Mouse (Mus musculus): ENCODE measurements around the gene Inf2.
A peak's percentile ranks its signal among the peaks of the same experiment; 100 is the strongest.

The Inf2 gene

GRCm38 (mm10) chr12:112625700-112626099 lies 37.1 kb downstream of the Inf2 start:
- no peak for DNase-seq (ENCODE audit: low spot score in 2 of 2)

- DNase-seq (ENCODE audit: low spot score in 2 of 2): no peak
Observed at GRCm38 (mm10) chr12:112626455-112626854, 37.9 kb downstream of the Inf2 start.

DNA sequence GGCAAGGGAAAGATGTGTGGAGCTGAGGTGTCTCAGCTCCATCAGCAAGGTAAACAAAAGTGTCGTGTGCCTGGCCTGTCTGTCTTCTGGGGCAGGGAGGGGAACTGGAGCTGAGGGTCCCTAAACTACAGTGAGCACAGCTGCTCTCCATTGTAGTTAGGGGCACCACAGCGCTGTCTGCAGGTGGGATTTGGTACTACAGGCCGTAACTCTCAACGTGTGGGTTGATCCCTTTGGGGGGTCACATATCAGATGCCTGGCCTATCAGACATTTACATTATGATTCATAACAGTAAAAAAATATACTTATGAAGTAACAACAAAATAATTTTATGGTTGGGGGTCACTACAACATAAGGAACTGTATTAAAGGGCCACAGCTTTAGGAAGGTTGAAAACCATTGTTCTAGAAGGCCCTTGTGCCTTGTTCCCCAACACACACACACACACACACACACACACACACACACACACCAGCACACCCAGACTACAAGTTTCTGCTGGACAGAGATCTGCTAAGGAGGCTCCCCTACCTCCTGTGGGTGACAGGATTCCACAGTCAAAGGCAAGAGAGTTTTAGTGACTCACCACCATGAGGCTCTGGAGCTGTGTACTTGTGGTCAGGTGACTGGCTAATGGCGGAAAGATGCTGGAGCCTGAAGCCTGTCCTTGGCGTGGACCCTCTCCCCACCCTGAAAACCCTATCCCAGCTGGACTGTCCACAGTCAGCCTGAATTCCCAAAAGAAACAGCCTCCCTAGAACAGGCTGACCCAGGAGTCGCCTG lies 38.7 kb downstream of the Inf2 start:
- no peak for DNase-seq (ENCODE audit: low spot score in 2 of 2)

DNA sequence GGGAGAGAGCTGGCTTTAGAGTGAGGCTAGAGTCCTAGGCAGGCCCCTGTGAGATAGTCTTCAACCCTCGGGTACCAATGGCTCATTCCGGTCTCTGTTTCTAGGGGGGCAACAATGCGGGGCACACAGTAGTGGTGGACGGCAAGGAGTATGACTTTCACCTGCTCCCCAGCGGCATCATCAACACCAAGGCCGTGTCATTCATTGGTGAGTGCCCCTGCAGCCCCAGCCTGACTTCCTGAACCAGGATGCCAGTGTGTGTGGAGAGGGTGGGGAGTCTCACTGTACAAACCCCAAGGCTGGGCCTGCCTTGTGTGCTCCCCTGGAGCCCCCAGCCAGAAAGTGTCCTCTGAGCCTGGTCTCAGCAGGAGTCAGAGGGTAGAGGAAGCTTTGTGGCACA lies 39.6 kb downstream of the Inf2 start:
- no peak for DNase-seq (ENCODE audit: low spot score in 2 of 2)

DNA sequence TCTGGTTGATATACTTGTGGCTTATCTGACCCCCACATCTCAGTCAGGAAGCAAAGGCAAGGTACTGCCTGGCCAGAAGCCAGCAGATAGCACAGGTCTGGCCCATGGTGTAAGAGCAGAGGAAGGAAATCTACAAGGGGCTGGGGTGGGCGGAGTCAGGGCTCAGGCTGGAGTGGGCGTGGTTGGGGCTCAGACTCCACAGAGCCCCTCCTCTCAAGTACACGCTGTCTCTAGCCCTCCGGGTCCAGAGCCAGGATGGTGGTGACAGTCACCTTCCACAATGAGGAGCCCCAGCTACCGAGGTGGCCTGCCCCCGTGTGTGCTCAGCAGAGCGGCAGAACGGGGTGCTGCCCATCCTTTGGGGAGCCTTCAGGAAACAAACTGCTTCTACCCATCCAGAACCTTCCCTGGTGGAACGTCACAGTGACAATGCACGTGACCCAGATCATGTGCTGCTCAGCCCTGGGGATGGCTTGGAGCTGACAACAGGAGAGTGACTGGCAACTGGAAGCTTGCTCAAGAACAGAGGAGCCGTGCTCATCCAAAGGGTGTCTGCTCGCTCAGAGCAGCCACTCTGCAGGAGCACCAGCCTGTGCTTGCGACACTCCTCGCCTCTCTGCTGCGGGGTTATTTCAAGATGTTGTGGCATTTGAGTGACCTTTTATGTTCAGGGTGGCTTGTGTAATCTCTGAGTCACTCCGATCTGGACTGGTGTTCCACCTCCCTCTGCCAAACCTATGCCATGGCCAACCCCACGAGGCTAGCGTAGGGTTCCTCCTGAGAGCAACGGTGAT lies 40.5 kb downstream of the Inf2 start:
- no peak for DNase-seq (ENCODE audit: low spot score in 2 of 2)

- DNase-seq (ENCODE audit: low spot score in 2 of 2): no peak
Observed at GRCm38 (mm10) chr12:112630029-112630428, 41.4 kb downstream of the Inf2 start.

DNA sequence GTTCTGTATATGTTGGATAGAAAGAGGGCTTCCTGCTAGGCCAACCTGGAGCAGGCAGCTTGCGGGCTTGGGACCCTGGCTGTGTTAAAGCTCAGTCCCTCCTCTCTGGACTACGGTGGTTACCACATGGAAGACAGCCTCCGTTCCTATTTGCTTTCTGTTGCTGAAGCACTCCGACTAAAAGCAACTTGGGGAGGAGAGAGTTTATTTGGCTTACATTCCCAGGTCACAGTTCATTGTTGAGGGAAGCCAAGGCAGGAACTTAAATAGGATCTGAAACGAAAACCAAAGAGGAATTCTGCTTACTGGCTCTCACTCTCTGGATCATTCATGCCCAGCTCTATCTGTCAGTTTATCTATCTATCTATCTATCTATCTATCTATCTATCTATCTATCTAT lies 42.2 kb downstream of the Inf2 start:
- no peak for DNase-seq (ENCODE audit: low spot score in 2 of 2)

DNA sequence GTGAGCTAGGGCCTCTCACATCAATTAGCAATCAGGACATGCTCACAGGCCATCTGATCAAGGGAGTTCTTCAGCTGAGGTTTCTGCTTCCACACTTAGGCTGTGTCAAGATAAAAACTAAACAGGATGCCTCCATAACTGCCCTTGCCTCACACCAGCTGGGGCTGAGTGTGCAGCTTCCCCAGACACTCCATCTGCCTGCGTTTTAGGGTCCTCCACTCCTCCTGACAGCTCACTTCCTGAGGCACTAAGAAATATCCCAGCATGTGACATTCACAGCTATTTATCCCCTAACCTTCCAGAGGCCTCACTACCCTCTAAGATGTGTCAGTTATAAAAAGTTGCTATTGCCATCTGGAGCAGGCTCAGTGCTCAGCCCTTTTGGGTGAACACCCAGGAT lies 42.9 kb downstream of the Inf2 start:
- DNase-seq (ENCODE audit: low spot score in 2 of 2): no peak

DNA sequence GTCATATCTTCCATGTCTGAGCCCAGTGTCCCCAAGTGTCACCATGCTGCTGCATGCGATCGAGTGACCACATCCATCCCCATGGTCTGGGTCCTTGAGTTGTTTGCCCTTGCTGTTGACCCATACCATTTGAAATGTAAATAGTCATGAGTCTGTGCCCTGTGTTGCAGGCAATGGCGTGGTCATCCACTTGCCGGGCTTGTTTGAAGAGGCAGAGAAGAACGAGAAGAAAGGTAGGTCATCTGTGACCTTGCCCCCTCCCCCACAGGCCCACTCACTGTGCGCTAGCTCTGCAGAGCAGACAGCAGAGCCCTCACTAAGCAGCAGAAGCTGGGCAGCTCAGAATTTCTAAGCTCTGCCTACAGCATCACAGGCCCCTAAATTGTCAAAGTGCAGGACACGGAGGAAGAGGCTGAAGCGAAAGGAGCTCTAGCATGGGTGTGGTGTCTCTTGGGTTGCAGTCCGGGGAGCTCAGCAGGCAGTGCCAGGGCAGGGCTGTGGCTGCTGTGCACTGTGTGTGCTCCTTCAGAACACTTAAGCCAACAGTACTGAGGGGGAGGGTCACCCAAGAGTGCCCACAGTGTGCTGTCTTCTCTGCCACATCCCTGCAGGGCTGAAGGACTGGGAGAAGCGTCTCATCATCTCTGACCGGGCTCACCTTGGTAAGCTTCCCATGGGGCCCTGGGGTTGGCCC lies 43.6 kb downstream of the Inf2 start:
- DNase-seq (ENCODE audit: low spot score in 2 of 2): no peak

- no peak for DNase-seq (ENCODE audit: low spot score in 2 of 2)
Observed at GRCm38 (mm10) chr12:112632907-112633306, 44.3 kb downstream of the Inf2 start.

DNA sequence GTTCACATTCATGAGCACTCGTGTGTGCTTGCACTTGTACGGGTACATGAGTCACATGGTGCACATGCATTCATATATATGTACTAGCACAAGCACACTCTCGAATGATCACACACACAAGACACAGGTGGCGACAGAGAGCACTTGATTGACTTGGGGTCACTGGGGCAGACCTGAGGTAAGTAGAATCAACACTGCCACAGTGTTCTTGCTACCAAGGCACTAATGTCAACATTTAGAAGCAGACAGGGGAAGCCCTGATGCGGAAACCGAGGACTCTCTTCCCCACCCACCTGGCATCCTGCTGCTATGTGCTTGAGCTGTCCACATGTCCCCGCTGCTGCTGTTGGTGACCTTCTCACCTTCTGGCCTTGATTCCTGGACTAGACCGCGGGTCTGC lies 45.1 kb downstream of the Inf2 start:
- no peak for DNase-seq (ENCODE audit: low spot score in 2 of 2)

GRCm38 (mm10) chr12:112639526-112639925 lies 50.9 kb downstream of the Inf2 start:
- DNase-seq (ENCODE audit: low spot score in 2 of 2): no peak

DNA sequence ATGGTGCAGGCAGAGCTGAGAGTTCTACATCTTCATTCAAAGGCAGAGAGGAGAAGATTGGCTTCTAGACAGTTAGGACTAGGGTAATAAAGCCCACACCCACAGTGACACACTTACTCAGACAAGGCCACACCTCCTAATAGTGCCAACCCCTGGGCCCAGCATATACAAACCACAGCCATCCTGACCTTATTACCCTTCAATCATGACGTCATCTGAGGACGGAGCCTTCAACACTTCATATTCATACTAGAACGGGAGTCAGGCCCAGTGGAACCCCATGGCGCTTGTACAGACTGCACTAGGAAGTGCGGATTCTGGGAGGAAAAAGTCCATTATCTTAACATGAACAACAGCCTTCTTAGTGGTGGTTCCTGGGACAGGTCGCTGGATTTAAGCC lies 54.5 kb downstream of the Inf2 start:
- DNase-seq (ENCODE audit: low spot score in 2 of 2): no peak

GRCm38 (mm10) chr12:112644180-112644854 lies 55.7 kb downstream of the Inf2 start, which contains the start of gene Siva1:
Siva1 (plus strand) TSS chr12:112644679.
- peak; percentile 91 to 97 for DNase-seq (ENCODE audit: low spot score in 2 of 2)

DNA sequence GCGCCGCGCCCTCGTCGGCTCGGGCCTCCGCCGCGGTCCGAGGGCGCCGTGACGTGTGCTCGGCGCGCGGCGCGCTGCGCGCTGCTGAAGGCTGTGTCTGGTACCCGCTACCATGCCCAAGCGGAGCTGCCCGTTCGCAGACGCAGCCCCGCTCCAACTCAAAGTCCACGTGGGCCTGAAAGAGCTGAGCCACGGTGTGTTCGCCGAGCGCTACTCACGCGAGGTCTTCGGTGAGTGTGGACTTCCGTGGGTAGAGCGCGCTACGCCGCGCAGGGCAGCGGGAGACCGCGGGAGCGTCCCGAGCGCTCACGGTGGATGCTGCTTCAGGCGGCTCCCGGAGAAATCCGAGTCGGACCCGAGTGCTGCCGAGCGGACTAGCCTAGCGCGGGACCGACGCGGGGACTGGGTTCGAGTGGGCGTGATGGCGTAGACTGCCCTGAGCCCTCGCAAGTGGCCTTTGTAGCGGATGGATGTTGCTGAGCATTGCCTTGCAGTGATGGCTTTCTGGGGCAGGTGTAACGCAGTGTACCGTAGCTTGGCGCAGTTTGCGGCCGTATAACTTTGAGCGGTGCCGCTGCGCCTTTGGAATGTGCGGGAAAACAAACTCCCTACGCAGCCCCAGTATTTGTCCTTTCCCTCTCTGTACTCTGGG lies 56.4 kb downstream of the Inf2 start:
- no peak for DNase-seq (ENCODE audit: low spot score in 2 of 2)

GRCm38 (mm10) chr12:112646139-112646538 lies 57.6 kb downstream of the Inf2 start:
- no peak for DNase-seq (ENCODE audit: low spot score in 2 of 2)

GRCm38 (mm10) chr12:112648081-112648480 lies 59.5 kb downstream of the Inf2 start:
- no peak for DNase-seq (ENCODE audit: low spot score in 2 of 2)

- DNase-seq (ENCODE audit: low spot score in 2 of 2): no peak
Observed at GRCm38 (mm10) chr12:112651778-112652439, 63.3 kb downstream of the Inf2 start.

- DNase-seq (ENCODE audit: low spot score in 2 of 2): peak; percentile 86 to 91
Observed at GRCm38 (mm10) chr12:112653157-112653824, 64.7 kb downstream of the Inf2 start.

DNA sequence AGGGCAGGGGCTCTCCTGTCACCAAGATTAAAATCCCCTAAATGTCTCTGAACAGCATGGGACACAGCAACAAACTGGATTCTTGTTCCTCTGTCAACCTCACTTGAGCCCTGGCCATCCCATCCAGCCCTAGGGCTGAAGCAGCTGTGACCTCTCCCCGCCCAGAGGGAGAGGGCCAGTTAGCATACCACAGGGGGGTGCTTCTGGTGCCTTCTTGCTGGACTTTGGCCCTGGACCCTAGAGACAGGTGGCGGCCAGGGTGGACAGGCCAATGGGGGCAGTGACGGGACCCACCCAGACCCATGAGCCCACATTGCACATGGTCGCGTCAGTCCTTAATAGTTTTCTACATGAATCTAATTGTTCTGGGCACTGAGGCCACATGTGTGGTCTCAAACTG lies 65.5 kb downstream of the Inf2 start:
- DNase-seq (ENCODE audit: low spot score in 2 of 2): no peak
